Mouse (Mus musculus): ENCODE results near the gene Ern2. TPM values are rescaled to one million over a fixed set of nuclear protein-coding genes. Genes with fewer than 3 reads are reported as not detected.

The Ern2 gene
- total RNA-seq, 2 experiments from 2014 or later: not detected

DNA sequence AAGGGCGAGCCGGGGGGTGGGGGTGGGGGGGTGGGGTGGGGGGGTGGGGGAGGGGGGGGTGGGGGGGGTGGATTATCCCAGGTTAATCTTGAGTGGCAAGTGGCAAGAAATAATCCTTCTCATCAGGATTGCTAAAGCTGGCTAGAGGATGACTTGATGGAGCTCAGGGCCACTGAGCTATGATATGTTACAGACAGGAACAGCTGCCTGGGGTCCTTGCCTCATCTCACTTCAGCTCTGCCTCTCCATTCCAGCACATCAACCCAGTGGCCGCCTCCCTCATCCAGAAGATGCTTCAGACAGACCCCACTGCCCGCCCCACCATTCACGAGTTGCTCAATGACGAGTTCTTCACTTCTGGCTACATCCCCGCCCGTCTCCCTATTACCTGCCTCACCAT is 22.2 kb downstream of the Ern2 start:
- ATAC-seq (replicated peaks; ENCODE audit: poor library complexity, severe bottlenecking): no peak

DNA sequence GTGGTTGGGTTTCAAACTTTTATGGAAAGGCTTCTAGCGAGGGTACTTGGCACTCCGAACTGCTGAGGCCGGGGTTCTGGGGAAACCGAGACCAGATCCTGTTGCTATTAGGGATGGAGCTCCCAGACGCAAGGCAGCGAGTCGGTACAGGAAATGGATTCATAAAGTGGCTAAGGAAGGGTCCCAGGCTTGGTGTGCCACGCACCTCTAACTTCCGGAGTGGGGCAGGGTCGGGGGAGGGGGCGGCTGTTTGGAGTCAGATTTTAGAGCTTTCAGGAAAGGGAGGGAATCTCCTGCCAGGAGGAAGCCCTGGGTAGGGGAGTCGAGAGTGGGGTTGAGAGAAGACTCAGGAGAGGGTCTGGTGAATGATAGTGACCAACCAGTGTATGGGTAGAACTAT is 26.0 kb downstream of the Ern2 start:
- ATAC-seq (replicated peaks; ENCODE audit: poor library complexity, severe bottlenecking): no peak

DNA sequence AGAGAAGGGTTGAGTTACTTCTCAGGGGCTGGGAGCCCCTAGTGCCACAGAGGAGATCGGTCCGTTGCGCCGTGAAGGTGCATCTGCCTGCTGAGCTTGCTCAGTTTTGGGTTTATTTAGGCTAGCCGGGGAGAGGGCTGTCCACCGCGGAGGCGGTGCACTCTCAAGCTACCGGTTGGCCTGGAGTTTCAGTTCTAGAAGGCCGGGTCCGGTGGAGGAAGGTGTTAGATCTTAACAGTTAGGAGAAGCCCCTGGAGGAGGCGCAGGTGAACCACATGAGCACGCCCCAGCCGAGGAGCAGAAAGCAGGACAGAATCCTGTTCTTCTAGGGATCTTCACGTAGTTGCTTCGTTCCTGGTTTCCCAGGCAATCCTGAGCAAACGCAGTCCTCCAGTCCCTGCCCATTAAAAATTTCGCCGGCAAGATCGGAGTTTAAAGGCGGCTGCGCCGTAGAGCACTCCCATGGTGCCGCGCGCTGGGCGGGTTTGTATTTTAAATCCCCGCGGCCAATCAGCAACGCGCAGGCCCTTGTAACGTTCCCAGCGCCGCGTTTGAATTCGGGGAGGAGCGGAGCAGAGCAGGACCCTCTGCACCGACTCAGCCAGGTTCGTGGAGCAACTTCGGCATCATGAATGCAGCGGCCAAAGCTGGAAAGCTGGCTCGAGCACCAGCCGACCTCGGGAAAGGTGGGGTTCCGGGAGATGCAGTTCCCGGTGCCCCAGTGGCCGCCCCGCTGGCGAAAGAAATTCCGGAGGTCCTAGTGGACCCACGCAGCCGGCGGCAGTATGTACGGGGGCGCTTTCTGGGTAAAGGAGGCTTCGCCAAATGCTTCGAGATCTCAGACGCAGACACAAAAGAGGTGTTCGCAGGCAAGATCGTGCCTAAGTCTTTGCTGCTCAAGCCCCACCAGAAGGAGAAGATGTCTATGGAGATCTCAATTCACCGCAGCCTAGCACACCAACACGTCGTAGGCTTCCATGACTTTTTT is 26.8 kb downstream of the Ern2 start, which contains the start of gene Plk1:
Plk1 (plus strand) TSS at position 525 of the 988 bp plus-strand sequence.
- peak; percentile 85 for ATAC-seq (replicated peaks; ENCODE audit: poor library complexity, severe bottlenecking)

DNA sequence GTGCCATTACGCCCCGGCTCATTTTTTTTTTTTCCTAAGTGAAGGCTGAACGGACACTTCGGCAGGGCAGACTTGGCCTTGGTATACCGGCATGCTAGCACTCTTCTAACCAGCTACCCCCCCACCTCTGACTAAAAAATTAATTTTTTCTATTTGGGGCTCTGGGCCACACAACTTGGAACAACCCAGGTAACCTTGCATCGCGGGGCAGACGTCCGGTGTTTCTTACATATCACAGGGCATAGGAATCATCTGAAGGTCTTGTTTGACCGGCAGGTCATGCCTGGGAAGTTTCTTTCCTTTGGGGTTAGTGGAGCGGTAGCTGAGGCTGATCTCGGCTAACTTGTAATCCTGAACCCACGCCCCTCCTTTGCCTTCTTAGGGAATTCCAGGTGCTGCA is 27.5 kb downstream of the Ern2 start:
- 0 out of 2 replicates have a peak, but pooled peaks have one; percentile 0 for ATAC-seq (replicated peaks; ENCODE audit: poor library complexity, severe bottlenecking)

DNA sequence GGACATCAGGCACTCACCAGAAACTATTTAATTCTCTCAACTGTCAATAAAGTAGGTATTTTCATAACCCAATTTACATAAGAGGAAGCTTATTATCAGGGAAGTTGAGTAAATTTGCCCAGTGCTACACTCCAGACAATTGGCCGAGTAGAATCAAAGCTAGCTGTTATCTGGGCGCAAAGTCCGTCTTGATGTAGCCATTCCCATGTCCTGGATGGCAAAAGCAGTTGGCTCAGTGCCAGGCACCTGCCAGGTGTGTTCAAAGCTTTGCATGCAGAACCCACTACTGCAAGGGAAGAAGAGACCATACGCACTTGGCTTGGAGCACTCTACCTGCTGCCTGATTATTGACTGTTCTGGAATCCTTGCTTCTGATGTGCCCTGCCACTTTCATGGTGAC is 33.5 kb downstream of the Ern2 start:
- ATAC-seq (replicated peaks; ENCODE audit: poor library complexity, severe bottlenecking): no peak

DNA sequence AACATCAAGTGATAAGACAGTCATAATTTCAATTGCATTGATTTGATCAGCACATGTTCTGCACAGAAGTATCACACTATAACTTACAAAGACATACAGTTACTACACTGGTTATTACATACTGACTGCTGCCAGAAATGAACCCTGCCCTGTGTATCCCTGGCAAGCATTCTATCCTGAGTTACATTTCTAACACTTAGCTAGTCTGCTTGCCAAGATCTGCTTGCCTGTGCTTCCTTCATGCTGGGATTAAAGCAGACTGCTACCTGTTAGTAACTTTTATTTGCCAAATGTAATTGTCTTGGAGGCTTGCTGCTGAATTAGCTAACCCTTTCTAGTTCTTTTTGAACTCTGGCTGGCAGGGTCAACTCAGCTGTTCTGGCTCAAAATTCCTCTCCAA is 45.0 kb downstream of the Ern2 start:
- ATAC-seq (replicated peaks; ENCODE audit: poor library complexity, severe bottlenecking): no peak

DNA sequence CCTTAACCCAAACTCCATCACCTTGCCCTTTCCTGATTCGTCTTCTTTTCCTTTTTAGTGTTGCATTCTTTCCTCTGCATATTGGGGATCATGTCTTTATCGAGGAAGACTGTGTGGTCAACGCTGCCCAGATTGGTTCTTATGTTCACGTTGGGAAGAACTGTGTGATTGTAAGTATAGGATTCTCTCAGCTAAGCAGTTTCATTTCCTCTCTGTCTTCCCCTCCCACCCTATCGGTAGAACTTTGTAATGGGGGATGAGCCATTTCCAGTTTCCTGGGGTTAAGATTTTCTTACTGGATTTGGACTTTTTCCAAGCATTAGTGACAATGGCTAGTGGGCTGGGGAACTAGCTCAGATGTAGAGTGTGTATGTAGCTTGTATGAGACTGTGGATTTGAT is 47.8 kb downstream of the Ern2 start:
- peak; percentile 73 for ATAC-seq (replicated peaks; ENCODE audit: poor library complexity, severe bottlenecking)

DNA sequence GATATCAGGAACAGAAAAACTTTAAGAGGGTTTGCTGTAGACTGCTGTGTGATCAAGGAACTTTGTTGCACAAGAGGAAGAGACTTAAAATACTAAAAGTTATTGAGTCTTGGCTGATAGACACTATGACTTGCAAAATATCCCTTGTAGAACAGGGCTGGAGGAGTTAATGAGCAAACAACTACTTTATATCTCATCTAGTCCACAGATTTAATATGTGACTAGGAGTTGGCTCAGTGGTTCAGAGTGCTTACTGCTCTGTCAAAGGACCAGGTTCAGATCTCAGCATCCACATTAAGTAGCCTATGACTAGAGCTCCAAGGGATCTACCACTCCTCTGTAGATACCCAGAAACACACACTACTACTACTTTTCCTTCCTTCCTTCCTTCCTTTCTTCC is 48.9 kb downstream of the Ern2 start:
- no peak for ATAC-seq (replicated peaks; ENCODE audit: poor library complexity, severe bottlenecking)

DNA sequence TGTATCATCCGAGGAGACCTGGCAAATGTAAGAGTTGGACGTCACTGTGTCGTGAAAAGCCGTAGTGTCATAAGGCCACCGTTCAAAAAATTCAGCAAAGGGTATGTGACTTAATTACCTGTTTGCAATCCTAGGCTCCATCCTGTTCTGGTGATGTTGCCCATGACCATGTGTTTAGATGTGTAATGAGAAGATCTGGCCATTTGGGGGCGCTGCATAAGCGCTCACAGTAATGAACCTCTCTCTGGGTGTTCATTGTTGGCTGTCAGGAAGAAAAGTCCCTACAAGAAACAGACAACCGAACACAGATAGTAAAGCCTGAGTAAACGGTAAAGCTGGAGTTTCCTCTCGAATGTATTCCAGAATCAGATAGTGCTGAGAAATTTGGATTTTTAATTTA is 50.9 kb downstream of the Ern2 start:
- no peak for ATAC-seq (replicated peaks; ENCODE audit: poor library complexity, severe bottlenecking)

DNA sequence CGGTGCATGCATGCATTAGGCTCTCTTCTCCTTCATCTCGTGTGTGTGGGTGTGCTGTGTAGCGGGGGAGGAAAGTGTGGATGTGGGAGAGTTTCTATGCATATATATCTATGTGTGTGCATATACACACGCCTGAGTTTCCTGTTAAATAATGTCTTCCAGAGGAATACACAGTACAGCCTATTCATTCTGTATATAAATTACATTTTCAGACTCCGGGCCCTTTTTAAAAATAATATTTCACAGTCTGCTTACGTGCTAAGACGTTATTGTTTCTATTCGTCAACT is 52.7 kb downstream of the Ern2 start:
- ATAC-seq (replicated peaks; ENCODE audit: poor library complexity, severe bottlenecking): peak; percentile 0; the same call in 1 of the 2 replicates

DNA sequence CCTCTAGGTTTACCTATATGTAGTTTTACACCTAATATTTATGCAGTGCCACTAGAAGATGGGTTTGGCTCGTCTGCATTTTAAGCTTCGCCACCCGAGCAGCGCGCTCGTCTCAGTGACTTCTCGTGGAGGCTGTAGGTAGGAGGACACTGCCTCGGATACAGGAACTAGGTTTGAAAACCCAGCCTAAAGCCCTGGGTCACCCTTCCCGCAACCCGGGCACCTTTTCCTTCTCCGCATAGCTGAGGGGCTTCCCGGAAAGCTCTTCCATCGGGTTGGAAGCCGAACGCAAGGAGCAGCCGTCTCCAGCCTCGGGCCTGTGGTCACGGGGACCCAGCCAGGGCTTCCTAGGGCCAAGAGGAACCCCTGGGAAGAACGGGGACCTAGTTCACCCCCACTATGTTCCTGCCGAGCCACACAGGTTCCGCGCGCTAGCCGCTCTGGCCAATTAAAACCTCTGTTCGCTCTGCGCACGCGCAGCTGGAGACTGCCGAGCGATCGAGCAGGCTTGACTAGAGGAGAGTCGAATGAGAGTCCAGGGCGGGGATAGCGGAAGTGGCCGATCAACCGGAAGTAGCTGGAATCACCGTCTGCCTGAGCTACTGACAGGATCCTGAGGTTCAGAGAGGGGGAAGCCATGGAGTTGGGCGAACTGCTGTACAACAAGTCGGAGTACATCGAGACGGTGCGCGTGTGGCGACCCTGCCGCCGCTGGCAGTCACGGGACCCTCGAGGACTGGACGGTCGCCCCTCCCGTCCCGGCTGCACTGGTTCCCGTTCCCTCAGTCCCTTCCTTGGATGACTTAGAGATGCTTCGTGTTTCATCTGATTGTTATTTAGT is 53.3 kb downstream of the Ern2 start, which contains the start of the genes Palb2 and Dctn5:
Palb2 (minus strand) TSS at position 489 of the 841 bp plus-strand sequence.
Dctn5 (plus strand) TSS at position 545 of the 841 bp plus-strand sequence.
- ATAC-seq (replicated peaks; ENCODE audit: poor library complexity, severe bottlenecking): peak; percentile 92

DNA sequence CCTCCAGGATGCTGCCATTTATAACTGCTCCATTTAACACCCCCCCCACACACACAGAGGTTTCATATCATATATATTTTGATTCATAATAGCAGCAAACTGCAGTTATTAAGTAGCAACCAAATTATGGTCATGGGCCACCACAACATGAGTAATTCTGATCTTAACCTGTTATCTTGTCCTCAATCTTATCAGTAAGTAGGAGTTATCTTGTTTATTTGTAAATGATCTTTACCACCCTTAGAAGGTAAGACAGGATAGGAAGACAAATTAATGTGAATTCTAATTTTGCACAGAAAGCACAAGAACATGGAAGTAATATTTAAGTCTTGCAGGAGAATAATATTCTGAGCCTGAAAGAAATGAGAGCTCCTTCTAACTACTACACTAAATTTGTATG is 54.2 kb downstream of the Ern2 start:
- ATAC-seq (replicated peaks; ENCODE audit: poor library complexity, severe bottlenecking): no peak

DNA sequence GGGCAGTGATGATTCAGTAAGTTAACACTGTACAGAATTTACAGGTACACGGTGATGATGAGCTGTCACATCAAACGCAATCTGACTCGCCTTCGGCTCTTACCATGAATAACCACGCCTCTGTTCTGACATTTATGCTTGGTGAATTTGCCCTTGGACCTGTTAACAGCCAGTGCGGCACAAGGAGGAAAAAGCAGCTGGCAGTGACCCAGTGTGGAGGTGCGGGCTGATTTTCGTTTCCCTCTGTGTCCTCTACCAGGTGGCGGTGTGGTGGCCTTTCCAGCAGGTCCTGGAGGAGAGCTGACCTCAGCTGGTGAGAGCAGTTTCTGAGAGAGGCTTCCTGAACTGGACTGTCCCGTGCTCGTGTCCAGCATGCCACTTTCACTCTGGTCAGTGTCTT is 59.1 kb downstream of the Ern2 start:
- ATAC-seq (replicated peaks; ENCODE audit: poor library complexity, severe bottlenecking): no peak

DNA sequence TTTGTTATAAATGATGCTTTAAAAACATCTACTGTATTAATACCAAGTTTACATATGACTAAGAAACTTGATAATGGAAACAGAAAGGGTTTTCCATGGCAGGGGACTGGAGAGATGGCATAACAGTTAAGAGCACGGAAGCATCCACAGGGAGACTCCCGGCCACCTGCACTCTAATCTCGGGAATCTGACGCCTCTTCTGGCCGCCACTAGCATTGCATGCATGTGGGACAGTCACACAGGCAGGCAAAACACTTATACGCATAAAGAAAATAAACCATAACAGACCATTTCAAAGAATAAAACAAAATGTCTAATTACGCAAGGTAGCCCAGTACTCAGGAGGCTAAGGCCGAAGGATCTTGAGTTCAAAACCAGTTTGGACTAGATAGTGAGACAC is 60.4 kb downstream of the Ern2 start:
- no peak for ATAC-seq (replicated peaks; ENCODE audit: poor library complexity, severe bottlenecking)

DNA sequence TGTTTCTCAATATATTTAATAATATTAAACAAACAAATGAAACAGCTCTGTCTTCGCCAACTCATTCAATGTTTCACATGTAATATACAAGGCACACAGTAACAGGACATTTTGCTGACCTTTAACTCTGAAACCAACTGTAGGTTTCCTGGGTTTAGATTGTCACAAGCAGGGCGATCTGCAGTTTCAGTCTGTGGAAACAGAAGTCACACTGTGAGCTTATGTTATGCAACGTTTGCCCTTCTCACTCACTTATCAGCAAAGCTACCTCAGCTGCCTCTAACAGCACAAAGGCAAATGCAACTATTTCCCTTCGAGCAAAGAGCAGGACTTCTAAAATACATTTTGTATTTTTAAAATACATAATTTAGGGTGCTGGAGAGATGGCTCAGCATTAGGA is 62.5 kb downstream of the Ern2 start:
- ATAC-seq (replicated peaks; ENCODE audit: poor library complexity, severe bottlenecking): no peak

Other genes with a start within 250 kb of the Ern2 start
- 18.0 and 24.0 TPM in 2 replicates for gene Cog7, start 204.5 kb downstream of the Ern2 start, total RNA-seq (2014; fragmentation: Nextera tagmentation)
- gene Cog7, start 204.5 kb downstream of the Ern2 start, total RNA-seq (2017): 16.9 and 20.0 TPM in 2 replicates
- 22.6 and 24.3 TPM in 2 replicates for gene Gga2, start 165.0 kb downstream of the Ern2 start, total RNA-seq (2014; fragmentation: Nextera tagmentation)
- 19.2 and 21.0 TPM in 2 replicates for gene Gga2, start 165.0 kb downstream of the Ern2 start, total RNA-seq (2017)
- 40.0 and 41.5 TPM in 2 replicates for gene Ubfd1, start 119.0 kb downstream of the Ern2 start, total RNA-seq (2014; fragmentation: Nextera tagmentation)
- 35.7 and 36.5 TPM in 2 replicates for gene Ubfd1, start 119.0 kb downstream of the Ern2 start, total RNA-seq (2017)
- 7.0 and 12.1 TPM in 2 replicates for gene Ears2, start 118.9 kb downstream of the Ern2 start, total RNA-seq (2014; fragmentation: Nextera tagmentation)
- 5.8 and 7.2 TPM in 2 replicates for gene Ears2, start 118.9 kb downstream of the Ern2 start, total RNA-seq (2017)
- 218 and 319 TPM in 2 replicates for gene Ndufab1, start 84.3 kb downstream of the Ern2 start, total RNA-seq (2014; fragmentation: Nextera tagmentation)
- gene Ndufab1, start 84.3 kb downstream of the Ern2 start, total RNA-seq (2017): 102 and 116 TPM in 2 replicates
- gene Palb2, start 53.2 kb downstream of the Ern2 start, total RNA-seq (2014; fragmentation: Nextera tagmentation): 40.6 and 41.8 TPM in 2 replicates
- 20.4 and 26.4 TPM in 2 replicates for gene Palb2, start 53.2 kb downstream of the Ern2 start, total RNA-seq (2017)
- gene Dctn5, start 53.2 kb downstream of the Ern2 start, total RNA-seq (2014; fragmentation: Nextera tagmentation): 62.6 and 69.1 TPM in 2 replicates
- 72.8 and 79.9 TPM in 2 replicates for gene Dctn5, start 53.2 kb downstream of the Ern2 start, total RNA-seq (2017)
- gene Plk1, start 26.8 kb downstream of the Ern2 start, total RNA-seq (2014; fragmentation: Nextera tagmentation): 13.4 and 25.5 TPM in 2 replicates
- gene Plk1, start 26.8 kb downstream of the Ern2 start, total RNA-seq (2017): 31.7 and 34.6 TPM in 2 replicates
- 1.7 TPM in 1 of 2 replicates, not detected in the other for gene Chp2, start 33.3 kb upstream of the Ern2 start, total RNA-seq (2014; fragmentation: Nextera tagmentation)
- gene Chp2, start 33.3 kb upstream of the Ern2 start, total RNA-seq (2017): not detected in 2 replicates
- gene Prkcb, start 102.5 kb upstream of the Ern2 start, total RNA-seq (2014; fragmentation: Nextera tagmentation): 22.6 and 25.8 TPM in 2 replicates
- 21.4 and 27.1 TPM in 2 replicates for gene Prkcb, start 102.5 kb upstream of the Ern2 start, total RNA-seq (2017)